In the genomic region with DNA sequence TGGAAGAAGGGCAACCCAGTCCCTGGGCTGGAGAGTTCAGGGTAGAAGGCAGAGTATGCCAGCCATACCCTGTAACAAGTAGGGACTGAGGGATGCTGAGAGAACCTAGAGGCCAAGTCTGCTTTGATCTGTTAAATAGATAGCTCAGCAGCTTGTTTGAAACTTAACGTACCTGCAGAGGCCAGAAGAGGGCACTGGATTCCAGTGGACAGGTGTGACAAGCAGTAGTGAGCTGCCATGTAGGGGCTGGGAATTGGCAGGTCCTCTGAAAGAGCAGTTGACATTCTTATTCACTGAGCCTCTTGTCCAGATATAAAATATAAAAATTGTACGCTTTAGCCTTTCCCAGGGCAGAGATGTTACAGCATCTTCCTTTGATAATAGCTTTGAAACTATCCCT, we compare ENCODE assay signal across 22 mouse cellular contexts. TPM values are rescaled to one million over a fixed set of nuclear protein-coding genes. Genes with fewer than 3 reads are reported as not detected.
A peak's percentile ranks its signal among the peaks of the same experiment; 100 is the strongest.
DNase-seq lines count a peak whose midpoint lies in the region; ATAC-seq and TF ChIP-seq lines count a peak whose summit lies in the region.
"Had no signal": no experiment of that assay in that cellular context is flagged by ENCODE, and none has a peak within 500 bp of the region (broad histone marks: within the 10 kb centered on the region; RNA-seq: fewer than 3 reads in every experiment).

No protein-coding gene starts in this region.

- TF ChIP-seq POLR2A in lung, adult 2 months (IDR thresholded peaks at IDR 0.05; ENCODE audit: borderline replicate concordance, extremely low read depth, low read depth, low read length): no peak
- no peak for TF ChIP-seq POLR2A in CH12.LX (IDR thresholded peaks at IDR 0.05; ENCODE audit: low read depth, low read length)

- dilution Hi-C loops in CH12.LX (cut with MboI; ENCODE audit: extremely low pct_ligation_motif_present, extremely low pct_unique_long_range_greater_than_20kb, low sequenced_read_pairs): no loop called here

- in situ Hi-C loops in CH12.LX (cut with MboI; ENCODE audit: low pct_ligation_motif_present, low pct_unique_long_range_greater_than_20kb, low sequenced_read_pairs): no loop called here

- peak; percentile 32 for TF ChIP-seq CTCF in lung, embryonic 14.5 days (IDR thresholded peaks at IDR 0.05; ENCODE audit: low read depth)
- TF ChIP-seq CTCF in lung, adult 2 months (IDR thresholded peaks at IDR 0.05; ENCODE audit: insufficient read depth, low read length): no peak
- peak; percentile 15 to 57; a peak in 2 of 4 replicates for TF ChIP-seq CTCF in CH12.LX (conservative IDR thresholded peaks at IDR 0.05 in 1 of 2, IDR thresholded peaks at IDR 0.05 in 1 of 2; ENCODE audit: low read depth in 2 of 2, low read length in 2 of 2)

- H3K36me3 ChIP-seq in forebrain, embryonic 14.5 days (ENCODE audit: control insufficient read depth, insufficient read depth, low read length): no peaks in the 10 kb centered on the region
- H3K36me3 ChIP-seq in forebrain, embryonic 10.5 days (replicated peaks): no peaks in the 10 kb centered on the region
- no peaks in the 10 kb centered on the region for H3K36me3 ChIP-seq in lung, embryonic 14.5 days (ENCODE audit: insufficient read depth)
- no peaks in the 10 kb centered on the region for H3K36me3 ChIP-seq in CH12.LX (replicated peaks in 1 of 2; ENCODE audit: control insufficient read depth in 1 of 2, insufficient read depth in 1 of 2, low read length in 1 of 2)
- no peaks in the 10 kb centered on the region for H3K36me3 ChIP-seq in embryonic facial prominence, embryonic 11.5 days (replicated peaks; ENCODE audit: control insufficient read depth, insufficient read depth, low read depth, low read length)
- H3K36me3 ChIP-seq: embryonic facial prominence, embryonic 13.5 days; forebrain, embryonic 15.5 days; heart, embryonic 15.5 days; hindbrain, embryonic 13.5 days; kidney, embryonic 15.5 days; lung, embryonic 15.5 days; neural tube, embryonic 12.5 days had no signal

- WGBS in forebrain, embryonic 14.5 days: 56% methylated on average over 2 of the region's 2 CpGs
- 52% methylated on average over 2 of the region's 2 CpGs for WGBS in forebrain, embryonic 10.5 days
- WGBS in lung, embryonic 14.5 days: 39% methylated on average over 2 of the region's 2 CpGs
- 54% methylated on average over 2 of the region's 2 CpGs for WGBS in lung, adult 2 months
- WGBS in embryonic facial prominence, embryonic 11.5 days: 46% methylated on average over 2 of the region's 2 CpGs

- peak; percentile 19 for DNase-seq in forebrain, embryonic 14.5 days (ENCODE audit: low spot score)
- no peak for DNase-seq in forebrain, embryonic 10.5 days (ENCODE audit: extremely low spot score, low spot score)
- peak; percentile 30 for DNase-seq in lung, embryonic 14.5 days
- DNase-seq in lung, adult 2 months: no peak
- peak; percentile 29 for DNase-seq in CH12.LX (ENCODE audit: extremely low read depth)
- peak; percentile 18 for DNase-seq in embryonic facial prominence, embryonic 11.5 days (ENCODE audit: low spot score)
- DNase-seq in urinary bladder, postnatal 4 days (ENCODE audit: low spot score in 2 of 2): no peak
- DNase-seq in ovary, postnatal 10 days (ENCODE audit: low spot score): no peak
- DNase-seq: adrenal gland, postnatal 25 days; cerebellum, adult 11-12 months; gastrocnemius, postnatal 14 days had no signal

- H3K27ac ChIP-seq in forebrain, embryonic 14.5 days (ENCODE audit: low read depth, low read length): no peak overlapping the region
- no peak overlapping the region for H3K27ac ChIP-seq in forebrain, embryonic 10.5 days
- no peak overlapping the region for H3K27ac ChIP-seq in lung, embryonic 14.5 days (ENCODE audit: low read depth)
- H3K27ac ChIP-seq in CH12.LX (ENCODE audit: insufficient read depth, low read depth): no peak overlapping the region
- no peak overlapping the region for H3K27ac ChIP-seq in embryonic facial prominence, embryonic 11.5 days (replicated peaks; ENCODE audit: low read depth, low read length)
- H3K27ac ChIP-seq: embryonic facial prominence, embryonic 13.5 days; forebrain, embryonic 15.5 days; heart, embryonic 15.5 days; hindbrain, embryonic 13.5 days; kidney, embryonic 15.5 days; lung, embryonic 15.5 days; neural tube, embryonic 12.5 days had no signal

- no peaks in the 10 kb centered on the region; the same call in 1 of the 2 replicates for H3K4me1 ChIP-seq in forebrain, embryonic 14.5 days (ENCODE audit: control insufficient read depth, insufficient read depth, low read length)
- H3K4me1 ChIP-seq in forebrain, embryonic 10.5 days: peaks cover 15% of the 10 kb centered on the region
- no peaks in the 10 kb centered on the region for H3K4me1 ChIP-seq in lung, embryonic 14.5 days (ENCODE audit: insufficient read depth)
- no peaks in the 10 kb centered on the region for H3K4me1 ChIP-seq in lung, adult 2 months (ENCODE audit: control insufficient read depth, insufficient read depth, low read length)
- peaks cover 0 to 6% of the 10 kb centered on the region in 2 experiments; a peak in 1 of 4 replicates for H3K4me1 ChIP-seq in CH12.LX (ENCODE audit: control insufficient read depth in 1 of 2, insufficient read depth in 2 of 2)
- no peaks in the 10 kb centered on the region for H3K4me1 ChIP-seq in embryonic facial prominence, embryonic 11.5 days (ENCODE audit: control insufficient read depth, insufficient read depth, low read length)
- H3K4me1 ChIP-seq: heart, embryonic 15.5 days; kidney, embryonic 15.5 days; lung, embryonic 15.5 days; neural tube, embryonic 12.5 days had no signal

- H3K4me3 ChIP-seq in forebrain, embryonic 14.5 days (ENCODE audit: low read depth, low read length): no peak overlapping the region
- no peak overlapping the region for H3K4me3 ChIP-seq in forebrain, embryonic 10.5 days
- H3K4me3 ChIP-seq in lung, embryonic 14.5 days (ENCODE audit: low read depth, low read length): no peak overlapping the region
- no peak overlapping the region for H3K4me3 ChIP-seq in lung, adult 2 months (replicated peaks; ENCODE audit: extremely low read depth, low read depth, low read length)
- H3K4me3 ChIP-seq in CH12.LX (replicated peaks in 1 of 3; ENCODE audit: low read depth in 2 of 3, low read length in 2 of 3, poor library complexity in 1 of 3): no peak overlapping the region
- no peak overlapping the region for H3K4me3 ChIP-seq in embryonic facial prominence, embryonic 11.5 days (ENCODE audit: low read depth, low read length)
- H3K4me3 ChIP-seq: embryonic facial prominence, embryonic 13.5 days; forebrain, embryonic 15.5 days; heart, embryonic 15.5 days; hindbrain, embryonic 13.5 days; kidney, embryonic 15.5 days; lung, embryonic 15.5 days; neural tube, embryonic 12.5 days had no signal

- no peaks in the 10 kb centered on the region for H3K27me3 ChIP-seq in forebrain, embryonic 14.5 days (replicated peaks; ENCODE audit: control insufficient read depth, insufficient read depth, low read length)
- H3K27me3 ChIP-seq in forebrain, embryonic 10.5 days (ENCODE audit: poor library complexity, severe bottlenecking): peaks cover 5% of the 10 kb centered on the region
- no peaks in the 10 kb centered on the region for H3K27me3 ChIP-seq in lung, embryonic 14.5 days (ENCODE audit: insufficient read depth, low read length)
- no peaks in the 10 kb centered on the region for H3K27me3 ChIP-seq in CH12.LX (replicated peaks)
- H3K27me3 ChIP-seq in embryonic facial prominence, embryonic 11.5 days (ENCODE audit: control insufficient read depth, insufficient read depth, low read length): no peaks in the 10 kb centered on the region
- H3K27me3 ChIP-seq: embryonic facial prominence, embryonic 13.5 days; forebrain, embryonic 15.5 days; heart, embryonic 15.5 days; hindbrain, embryonic 13.5 days; kidney, embryonic 15.5 days; lung, embryonic 15.5 days; neural tube, embryonic 12.5 days had no signal

- H3K4me2 ChIP-seq in forebrain, embryonic 14.5 days (ENCODE audit: low read length): no peak overlapping the region
- H3K4me2 ChIP-seq in lung, embryonic 14.5 days: no peak overlapping the region
- no peak overlapping the region for H3K4me2 ChIP-seq in CH12.LX (ENCODE audit: insufficient read depth, low read depth, poor library complexity, severe bottlenecking)
- H3K4me2 ChIP-seq in embryonic facial prominence, embryonic 11.5 days (ENCODE audit: low read depth, low read length): no peak overlapping the region
- H3K4me2 ChIP-seq: embryonic facial prominence, embryonic 13.5 days; forebrain, embryonic 15.5 days; heart, embryonic 15.5 days; hindbrain, embryonic 13.5 days; kidney, embryonic 15.5 days; lung, embryonic 15.5 days; midbrain, embryonic 11.5 days; neural tube, embryonic 12.5 days had no signal

- no peaks in the 10 kb centered on the region for H3K79me2 ChIP-seq in CH12.LX (replicated peaks; ENCODE audit: control insufficient read depth, extremely low read depth, insufficient read depth, poor library complexity, severe bottlenecking)

- no peak for TF ChIP-seq EP300 in CH12.LX (IDR thresholded peaks at IDR 0.05; ENCODE audit: low read length)

- ATAC-seq in forebrain, embryonic 14.5 days: no peak
- no peak for ATAC-seq in lung, embryonic 14.5 days (ENCODE audit: insufficient read depth)
- ATAC-seq in embryonic facial prominence, embryonic 11.5 days (replicated peaks; ENCODE audit: insufficient number of reproducible peaks, low FRiP score, low TSS enrichment, low read depth): no peak
- ATAC-seq: forebrain, embryonic 15.5 days had no signal

- H3K9me3 ChIP-seq in forebrain, embryonic 14.5 days (replicated peaks; ENCODE audit: control insufficient read depth, low read length): no peaks in the 10 kb centered on the region
- H3K9me3 ChIP-seq in forebrain, embryonic 10.5 days: no peaks in the 10 kb centered on the region
- no peaks in the 10 kb centered on the region for H3K9me3 ChIP-seq in lung, embryonic 14.5 days (ENCODE audit: low read depth, low read length)
- H3K9me3 ChIP-seq in CH12.LX (replicated peaks; ENCODE audit: low read length): no peaks in the 10 kb centered on the region
- H3K9me3 ChIP-seq in embryonic facial prominence, embryonic 11.5 days (replicated peaks; ENCODE audit: control insufficient read depth, low read length): no peaks in the 10 kb centered on the region
- H3K9me3 ChIP-seq: embryonic facial prominence, embryonic 13.5 days; forebrain, embryonic 15.5 days; heart, embryonic 15.5 days; hindbrain, embryonic 13.5 days; kidney, embryonic 15.5 days; lung, embryonic 15.5 days; neural tube, embryonic 12.5 days had no signal

- TF ChIP-seq RAD21 in CH12.LX (IDR thresholded peaks at IDR 0.05; ENCODE audit: low read depth, low read length): peak; percentile 53

- H3K9ac ChIP-seq in forebrain, embryonic 14.5 days (ENCODE audit: low read length): no peak overlapping the region
- no peak overlapping the region for H3K9ac ChIP-seq in lung, embryonic 14.5 days
- no peak overlapping the region for H3K9ac ChIP-seq in CH12.LX (ENCODE audit: insufficient read depth, low read depth)
- H3K9ac ChIP-seq in embryonic facial prominence, embryonic 11.5 days (replicated peaks; ENCODE audit: low read length): no peak overlapping the region
- H3K9ac ChIP-seq: embryonic facial prominence, embryonic 13.5 days; forebrain, embryonic 15.5 days; heart, embryonic 15.5 days; hindbrain, embryonic 13.5 days; kidney, embryonic 15.5 days; lung, embryonic 15.5 days; neural tube, embryonic 12.5 days had no signal

RNA-seq across cellular contexts. Expression of a gene that starts 8.6 kb away (rescaled TPM):
- polyA plus RNA-seq in forebrain, embryonic 14.5 days (2014; fragmentation: Nextera tagmentation; extraction: Ambion mirVana): not detected in 2 replicates
- polyA plus RNA-seq in forebrain, embryonic 10.5 days (2016; fragmentation: Nextera tagmentation; extraction: Ambion mirVana): not detected in 2 replicates
- polyA plus RNA-seq in lung, embryonic 14.5 days (2014; fragmentation: Nextera tagmentation; extraction: Ambion mirVana): not detected in 2 replicates
- not detected in 2 replicates for polyA plus RNA-seq in lung, adult 2 months (2012; rRNA removed)
- total RNA-seq in CH12.LX (2012; rRNA removed): not detected in 2 replicates
- not detected in 2 replicates for total RNA-seq in CH12.LX (2014; rRNA removed)
- not detected in 2 replicates for polyA plus RNA-seq in CH12.LX (2012; ENCODE audit: insufficient read length, low read depth)
- not detected in 2 replicates for polyA plus RNA-seq in embryonic facial prominence, embryonic 11.5 days (2014; fragmentation: Nextera tagmentation; extraction: Ambion mirVana)
- total RNA-seq: adrenal gland, postnatal 25 days; gastrocnemius, postnatal 14 days; layer of hippocampus, postnatal 14 days; left cerebral cortex, postnatal 36 days had no signal
- polyA plus RNA-seq: embryonic facial prominence, embryonic 13.5 days; forebrain, embryonic 15.5 days; heart, embryonic 15.5 days; hindbrain, embryonic 13.5 days; kidney, embryonic 15.5 days; lung, embryonic 15.5 days; midbrain, embryonic 11.5 days; neural tube, embryonic 12.5 days; spleen, adult 2 months had no signal

RNA-seq across cellular contexts. Expression of a gene that starts 8.9 kb away (rescaled TPM):
- not detected in 2 replicates for polyA plus RNA-seq in forebrain, embryonic 14.5 days (2014; fragmentation: Nextera tagmentation; extraction: Ambion mirVana)
- polyA plus RNA-seq in forebrain, embryonic 10.5 days (2016; fragmentation: Nextera tagmentation; extraction: Ambion mirVana): not detected in 2 replicates
- not detected in 2 replicates for polyA plus RNA-seq in lung, embryonic 14.5 days (2014; fragmentation: Nextera tagmentation; extraction: Ambion mirVana)
- polyA plus RNA-seq in lung, adult 2 months (2012; rRNA removed): not detected in 2 replicates
- total RNA-seq in CH12.LX (2012; rRNA removed) (not detected in 2 replicates), CH12.LX (2014; rRNA removed) (not detected in 2 replicates)
- not detected in 2 replicates for polyA plus RNA-seq in CH12.LX (2012; ENCODE audit: insufficient read length, low read depth)
- polyA plus RNA-seq in embryonic facial prominence, embryonic 11.5 days (2014; fragmentation: Nextera tagmentation; extraction: Ambion mirVana): not detected in 2 replicates
- total RNA-seq: adrenal gland, postnatal 25 days; gastrocnemius, postnatal 14 days; layer of hippocampus, postnatal 14 days; left cerebral cortex, postnatal 36 days had no signal
- polyA plus RNA-seq: embryonic facial prominence, embryonic 13.5 days; forebrain, embryonic 15.5 days; heart, embryonic 15.5 days; hindbrain, embryonic 13.5 days; kidney, embryonic 15.5 days; lung, embryonic 15.5 days; midbrain, embryonic 11.5 days; neural tube, embryonic 12.5 days; spleen, adult 2 months had no signal

RNA-seq across cellular contexts. Expression of a gene that starts 28.1 kb away (rescaled TPM):
- not detected in 2 replicates for polyA plus RNA-seq in forebrain, embryonic 14.5 days (2014; fragmentation: Nextera tagmentation; extraction: Ambion mirVana)
- not detected in 2 replicates for polyA plus RNA-seq in forebrain, embryonic 10.5 days (2016; fragmentation: Nextera tagmentation; extraction: Ambion mirVana)
- not detected in 2 replicates for polyA plus RNA-seq in lung, embryonic 14.5 days (2014; fragmentation: Nextera tagmentation; extraction: Ambion mirVana)
- polyA plus RNA-seq in lung, adult 2 months (2012; rRNA removed): 0.07 TPM in 1 of 2 replicates, not detected in the other
- 0.08 TPM in 1 of 2 replicates, not detected in the other for total RNA-seq in CH12.LX (2012; rRNA removed)
- 0.23 and 0.35 TPM in 2 replicates for total RNA-seq in CH12.LX (2014; rRNA removed)
- polyA plus RNA-seq in CH12.LX (2012; ENCODE audit: insufficient read length, low read depth): 0.26 and 0.37 TPM in 2 replicates
- not detected in 2 replicates for polyA plus RNA-seq in embryonic facial prominence, embryonic 11.5 days (2014; fragmentation: Nextera tagmentation; extraction: Ambion mirVana)
- total RNA-seq: gastrocnemius, postnatal 14 days; layer of hippocampus, postnatal 14 days; left cerebral cortex, postnatal 36 days had no signal
- polyA plus RNA-seq: embryonic facial prominence, embryonic 13.5 days; forebrain, embryonic 15.5 days; heart, embryonic 15.5 days; lung, embryonic 15.5 days; midbrain, embryonic 11.5 days had no signal

RNA-seq across cellular contexts. Expression of a gene that starts 48.2 kb away (rescaled TPM):
- polyA plus RNA-seq in forebrain, embryonic 14.5 days (2014; fragmentation: Nextera tagmentation; extraction: Ambion mirVana): 4.2 and 5.3 TPM in 2 replicates
- polyA plus RNA-seq in forebrain, embryonic 10.5 days (2016; fragmentation: Nextera tagmentation; extraction: Ambion mirVana): 0.21 TPM in 1 of 2 replicates, not detected in the other
- polyA plus RNA-seq in lung, embryonic 14.5 days (2014; fragmentation: Nextera tagmentation; extraction: Ambion mirVana): not detected in 2 replicates
- not detected in 2 replicates for polyA plus RNA-seq in lung, adult 2 months (2012; rRNA removed)
- not detected in 2 replicates for total RNA-seq in CH12.LX (2012; rRNA removed)
- total RNA-seq in CH12.LX (2014; rRNA removed): not detected in 2 replicates
- not detected in 2 replicates for polyA plus RNA-seq in CH12.LX (2012; ENCODE audit: insufficient read length, low read depth)
- 0.14 TPM in 1 of 2 replicates, not detected in the other for polyA plus RNA-seq in embryonic facial prominence, embryonic 11.5 days (2014; fragmentation: Nextera tagmentation; extraction: Ambion mirVana)
- total RNA-seq: gastrocnemius, postnatal 14 days had no signal
- polyA plus RNA-seq: embryonic facial prominence, embryonic 13.5 days; heart, embryonic 15.5 days; lung, embryonic 15.5 days; spleen, adult 2 months had no signal

Comparison
In these comparisons a context has a peak if more than half of its experiments do, and no peak if none do; other contexts are left out.
1. DNase-seq: peak in forebrain, embryonic 14.5 days (single experiment), lung, embryonic 14.5 days (single experiment), CH12.LX (single experiment) and embryonic facial prominence, embryonic 11.5 days (single experiment); none in forebrain, embryonic 10.5 days (single experiment), lung, adult 2 months (single experiment), urinary bladder, postnatal 4 days (0 of 2) and ovary, postnatal 10 days (single experiment).